Mouse (Mus musculus) T-helper 17 cell (primary cell): ENCODE data around the gene Styxl1.

ENCODE experiments used
- in situ Hi-C, 2 experiments: fragments of 300-600 bp; cut with MboI, MseI; formaldehyde crosslinking; loops; 1 replicate in 1 of 2; 2 replicates in 1 of 2; pipeline ENCODE4 v1.15.1; 2025; ENCODE audit warnings: high pct_unique_total_duplicates in 2 of 2

Gene Styxl1

DNA sequence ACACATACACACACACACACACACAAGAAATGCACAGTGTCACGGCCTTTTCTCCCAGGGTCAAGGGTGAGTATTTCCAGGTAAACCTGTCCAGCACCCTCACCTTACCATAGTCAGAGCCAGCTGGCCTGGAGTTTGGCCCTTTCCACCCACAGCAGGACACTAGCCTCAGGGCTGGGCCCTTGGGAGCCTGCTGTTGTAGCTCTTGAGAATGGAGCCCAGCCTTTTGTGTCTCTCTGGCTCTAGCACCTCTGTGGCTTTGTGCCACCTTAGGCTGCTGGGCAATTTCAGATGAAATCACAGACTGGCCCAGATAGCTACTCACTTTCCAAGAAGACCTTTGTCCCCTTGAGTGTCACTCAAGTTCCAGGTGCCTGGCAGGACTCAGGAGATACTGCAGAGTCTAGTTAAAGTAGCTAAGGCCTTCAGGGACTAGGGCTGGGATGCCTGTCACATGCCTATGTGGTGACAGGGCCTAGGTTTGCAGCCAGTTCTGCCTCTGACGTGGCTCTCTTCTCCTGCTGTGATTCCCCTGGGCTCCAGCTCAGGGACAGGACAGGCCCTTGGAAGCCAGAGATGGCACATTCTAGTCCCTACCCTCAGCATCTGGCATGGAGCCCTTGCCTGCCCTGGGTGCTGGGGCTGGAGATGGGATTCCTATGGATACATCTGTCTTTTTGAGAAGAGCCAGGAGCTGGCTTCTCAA, 51.4 kb downstream of the Styxl1 start:
- in situ Hi-C loops = no loop called here

DNA sequence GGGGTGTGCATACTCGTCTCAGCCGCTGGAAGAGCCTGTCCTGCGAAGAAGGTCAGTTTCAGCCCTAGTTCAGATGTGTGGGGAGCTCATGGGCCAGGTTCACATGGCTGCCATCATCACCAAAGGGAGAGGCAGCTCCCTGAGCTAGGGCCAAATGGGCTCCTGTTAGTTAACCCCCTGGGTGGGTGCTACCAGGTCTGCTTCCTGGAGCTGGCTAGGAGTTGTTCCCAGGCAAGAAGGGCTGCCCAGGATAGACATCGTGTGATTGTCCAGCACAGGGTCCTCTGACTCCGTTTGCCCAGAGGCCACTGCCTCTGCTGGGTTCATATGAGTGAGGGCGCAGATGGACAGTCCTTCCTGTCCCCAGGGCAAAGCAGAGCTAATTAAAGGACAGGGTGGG, 52.2 kb downstream of the Styxl1 start:
- in situ Hi-C loops = no loop called here

GRCm38 (mm10) chr5:135725391-135725841, 52.8 kb downstream of the Styxl1 start:
- in situ Hi-C loops = no loop called here

DNA sequence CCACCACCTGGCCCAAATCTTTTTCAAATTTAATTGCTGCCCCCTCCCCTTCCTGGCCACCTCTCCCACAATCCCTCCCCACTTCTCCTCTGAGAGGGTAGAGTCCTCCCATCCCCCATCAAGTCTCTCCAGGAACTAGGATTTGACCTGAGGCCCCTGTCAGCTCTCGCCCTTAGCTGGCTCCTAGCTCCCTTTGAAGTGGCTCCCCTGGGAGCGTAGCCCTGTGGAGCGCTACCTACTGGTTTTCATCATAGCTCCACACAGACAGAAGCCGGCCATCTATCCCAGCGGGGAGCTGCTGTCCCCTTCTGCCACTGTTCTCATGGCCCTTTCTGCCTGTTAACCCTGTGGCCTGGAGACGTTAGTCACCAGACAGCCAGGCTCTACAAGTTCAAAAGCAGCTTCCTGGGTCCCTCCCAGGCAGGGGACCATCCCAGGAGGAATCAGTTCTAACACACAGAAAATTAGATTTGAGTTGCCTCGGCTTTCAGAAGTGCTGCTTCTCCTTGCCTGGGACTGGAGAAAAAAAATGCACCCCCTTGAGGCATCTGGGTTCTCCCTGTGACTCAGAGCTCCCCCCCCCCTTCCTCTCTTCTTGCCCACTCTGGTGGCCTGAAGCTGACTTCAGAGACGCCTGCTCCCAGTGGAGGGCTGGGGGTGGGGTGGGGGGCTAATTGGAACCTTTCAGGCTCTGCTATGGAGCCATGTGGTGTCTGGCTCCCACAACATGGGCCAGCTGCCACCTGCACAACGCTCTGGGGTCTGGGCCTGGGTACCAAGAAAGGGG, 53.5 kb downstream of the Styxl1 start:
- in situ Hi-C loops = no loop called here

- in situ Hi-C loops = no loop called here
Observed at GRCm38 (mm10) chr5:135723165-135723751, 54.9 kb downstream of the Styxl1 start.

DNA sequence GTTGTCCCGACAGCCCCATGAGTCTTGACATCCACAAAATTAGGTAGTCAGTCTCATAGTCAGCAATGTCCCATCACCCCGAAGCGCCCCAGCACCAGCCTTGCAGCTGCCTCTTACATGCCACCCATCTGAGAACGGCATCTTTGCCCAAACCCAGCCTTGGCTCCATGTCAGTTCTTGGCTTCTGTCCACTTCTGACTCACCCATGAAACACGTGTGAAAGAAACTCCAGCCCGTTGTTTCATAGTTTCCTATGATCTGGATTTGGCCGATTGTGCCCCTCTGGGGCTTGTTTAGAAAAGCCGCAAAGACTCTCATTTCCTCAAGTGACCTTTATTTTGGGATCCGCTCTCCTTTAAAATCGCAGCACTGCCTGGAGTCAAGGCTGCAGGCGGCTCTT, 56.1 kb downstream of the Styxl1 start:
- in situ Hi-C loops = no loop called here

- in situ Hi-C loops = no loop called here
Observed at GRCm38 (mm10) chr5:135721076-135721475, 57.1 kb downstream of the Styxl1 start.

DNA sequence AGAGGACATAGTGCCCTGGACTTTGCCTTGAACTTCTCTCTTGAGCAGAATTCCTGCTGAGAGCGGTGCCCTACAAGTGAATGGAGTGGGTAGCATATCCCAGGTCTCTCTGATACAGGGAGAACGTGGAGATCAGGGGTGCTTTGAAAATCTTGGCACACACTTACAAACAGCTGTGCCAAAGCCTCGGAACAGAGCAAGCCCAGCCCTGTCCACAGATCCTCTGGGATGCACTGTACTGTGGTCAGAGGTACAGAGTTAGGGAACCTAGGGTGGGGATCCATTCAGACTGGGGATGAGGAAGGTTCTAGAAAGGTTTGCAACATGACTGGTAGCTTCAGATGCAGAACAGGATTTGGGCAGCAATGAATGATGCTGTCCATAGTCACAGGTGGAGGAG, 58.1 kb downstream of the Styxl1 start:
- in situ Hi-C loops = no loop called here

- in situ Hi-C loops = no loop called here
Observed at GRCm38 (mm10) chr5:135719586-135720120, 58.5 kb downstream of the Styxl1 start.

- in situ Hi-C loops = no loop called here
Observed at GRCm38 (mm10) chr5:135715624-135716023, 62.6 kb downstream of the Styxl1 start.

- in situ Hi-C loops = no loop called here
Observed at GRCm38 (mm10) chr5:135713441-135714218, 64.6 kb downstream of the Styxl1 start.

DNA sequence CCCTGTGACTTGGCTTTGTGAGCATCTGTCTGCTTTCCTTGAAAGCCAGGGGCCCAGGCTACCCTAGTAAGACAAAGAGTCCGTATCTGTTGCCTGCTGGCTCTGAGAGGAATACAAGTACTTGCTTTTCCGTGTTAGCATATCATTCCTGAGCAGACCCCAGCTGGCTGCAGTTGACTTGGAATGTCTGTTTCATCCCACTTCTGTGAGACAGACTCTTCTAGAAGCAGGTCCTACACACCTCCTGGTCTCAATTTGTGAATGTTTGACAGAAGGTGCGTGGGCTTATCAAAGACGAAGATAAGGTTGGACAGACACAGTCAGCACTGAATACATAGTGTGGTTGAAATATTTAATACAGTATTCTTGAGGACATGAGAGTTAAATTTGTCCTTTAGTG, 65.4 kb downstream of the Styxl1 start:
- in situ Hi-C loops = no loop called here

GRCm38 (mm10) chr5:135711582-135712355, 66.4 kb downstream of the Styxl1 start:
- in situ Hi-C loops = no loop called here

GRCm38 (mm10) chr5:135710599-135711214, 67.5 kb downstream of the Styxl1 start:
- in situ Hi-C loops = no loop called here

GRCm38 (mm10) chr5:135709716-135710115, 68.5 kb downstream of the Styxl1 start:
- in situ Hi-C loops = no loop called here

DNA sequence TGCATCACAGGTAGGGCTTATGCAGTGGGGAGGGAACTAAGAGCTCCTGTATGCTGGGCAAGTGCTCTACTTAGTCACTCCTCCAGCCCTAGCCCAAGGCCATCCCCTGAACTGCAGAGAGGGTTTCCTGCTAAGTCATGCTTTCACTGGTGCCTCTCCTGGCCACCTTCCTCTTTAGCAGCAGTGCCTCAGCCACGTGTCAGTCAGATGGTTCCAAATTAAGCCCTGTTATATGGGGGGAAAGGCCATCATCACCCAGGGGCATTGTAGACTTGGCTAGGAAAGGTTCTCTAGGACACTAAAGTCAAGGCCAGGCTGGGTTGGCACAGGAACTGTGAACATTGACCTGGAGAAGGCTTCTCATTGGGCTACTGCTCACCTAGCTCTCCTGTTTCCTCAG, 70.3 kb downstream of the Styxl1 start:
- in situ Hi-C loops = no loop called here

DNA sequence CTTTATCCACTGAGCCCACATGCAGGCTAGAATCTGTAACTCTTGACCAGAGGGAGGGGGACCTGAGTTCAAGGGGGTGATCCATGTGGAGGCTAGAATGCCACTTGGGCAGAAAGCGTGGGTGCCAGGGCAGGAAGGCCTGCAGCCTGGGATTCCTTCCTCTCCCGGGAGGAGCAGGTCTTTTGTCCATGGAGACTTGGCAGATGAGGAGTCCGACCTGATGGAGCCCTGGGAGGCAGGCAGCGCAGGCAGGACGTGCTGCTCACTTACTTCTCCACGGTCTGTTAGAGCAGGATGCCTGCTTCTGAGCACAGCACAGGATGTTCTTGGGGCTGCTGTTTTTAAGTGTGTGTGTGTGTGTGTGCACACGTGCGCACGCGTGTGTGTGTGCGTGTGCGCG, 71.1 kb downstream of the Styxl1 start:
- in situ Hi-C loops = no loop called here

GRCm38 (mm10) chr5:135705383-135705782, 72.8 kb downstream of the Styxl1 start:
- in situ Hi-C loops = no loop called here

GRCm38 (mm10) chr5:135703431-135703830, 74.8 kb downstream of the Styxl1 start:
- in situ Hi-C loops = no loop called here

DNA sequence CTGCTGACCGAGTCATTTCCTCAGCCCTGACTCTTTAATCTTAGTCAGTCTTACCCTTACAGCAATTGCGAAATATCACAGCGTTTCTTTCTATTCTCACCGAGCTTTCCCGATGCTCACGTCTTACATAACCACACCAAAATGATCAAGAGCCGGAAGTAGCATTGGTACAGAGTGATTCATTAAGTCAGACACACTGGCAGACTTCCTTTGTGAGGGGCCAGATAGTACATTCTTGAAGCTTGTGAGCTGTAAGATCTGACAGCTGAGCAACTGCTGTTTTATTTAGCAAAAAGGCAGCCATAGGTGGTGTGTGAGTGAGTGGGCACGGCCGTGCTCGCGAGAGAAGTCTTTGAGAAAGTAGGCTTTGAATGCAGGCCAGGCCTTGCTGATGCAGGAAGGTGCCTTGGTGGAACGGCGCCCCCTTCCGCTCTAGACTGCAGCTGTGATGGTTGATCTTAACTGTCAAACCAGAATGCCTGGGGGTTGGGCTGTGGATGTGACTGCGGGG, 75.4 kb downstream of the Styxl1 start:
- in situ Hi-C loops = no loop called here
